Mouse (Mus musculus) midbrain, embryonic 15.5 days (tissue): ENCODE measurements around the gene Kcnd3. TPM values are rescaled to one million over a fixed set of nuclear protein-coding genes. Genes with fewer than 3 reads are reported as not detected.

Source experiments
- ATAC-seq: fragments of 200-750 bp; cut with Nextera tagmentation; replicated peaks from 2 replicates; pipeline ENCODE4 v1.8.0; 2017; ENCODE audit warnings: moderate TSS enrichment
- H3K27ac ChIP-seq: fragments of 300-500 bp; sonication (generic); 2 replicates; pipeline ENCODE4 v1.5.1; 2015; ENCODE audit warnings: mild to moderate bottlenecking, inconsistent platforms
- H3K27me3 ChIP-seq: fragments of 300-500 bp; sonication (generic); replicated peaks from 2 replicates; pipeline ENCODE4 v1.6.1; 2015; ENCODE audit warnings: inconsistent platforms
- H3K36me3 ChIP-seq: fragments of 300-500 bp; sonication (generic); replicated peaks from 2 replicates; pipeline ENCODE4 v1.6.1; 2015; ENCODE audit warnings: inconsistent platforms
- H3K4me1 ChIP-seq: fragments of 300-500 bp; sonication (generic); 2 replicates; pipeline ENCODE4 v1.6.1; 2015; ENCODE audit warnings: inconsistent platforms
- H3K4me2 ChIP-seq: fragments of 300-500 bp; sonication (generic); 2 replicates; pipeline ENCODE4 v1.6.1; 2015; ENCODE audit warnings: inconsistent platforms, mild to moderate bottlenecking, moderate library complexity
- H3K4me3 ChIP-seq: fragments of 300-500 bp; sonication (generic); 2 replicates; pipeline ENCODE4 v1.5.1; 2015; ENCODE audit warnings: mild to moderate bottlenecking, inconsistent platforms
- H3K9ac ChIP-seq: fragments of 300-500 bp; sonication (generic); 2 replicates; pipeline ENCODE4 v1.6.1; 2015; ENCODE audit warnings: mild to moderate bottlenecking, inconsistent platforms
- H3K9me3 ChIP-seq: fragments of 300-500 bp; sonication (generic); 2 replicates; pipeline ENCODE4 v1.6.1; 2016; ENCODE audit warnings: inconsistent platforms
- WGBS: fragments of 180-500 bp; shearing (Covaris S2); methylation state at CpG from one replicate; pipeline ENCODE4 v1.1.7; 2015; ENCODE audit warnings: mixed read lengths; 5-methylcytosine and 5-hydroxymethylcytosine counted together
- polyA plus RNA-seq: library from polyadenylated mRNA; unstranded; fragments of >200 nt; fragmentation: Nextera tagmentation; extraction: Ambion mirVana; gene quantifications from 2 replicates; pipeline ENCODE4 v1.2.1, GENCODE M21; 2015

Gene Kcnd3
- polyA plus RNA-seq, 1 experiment from 2014 or later, result 12.5 TPM

DNA sequence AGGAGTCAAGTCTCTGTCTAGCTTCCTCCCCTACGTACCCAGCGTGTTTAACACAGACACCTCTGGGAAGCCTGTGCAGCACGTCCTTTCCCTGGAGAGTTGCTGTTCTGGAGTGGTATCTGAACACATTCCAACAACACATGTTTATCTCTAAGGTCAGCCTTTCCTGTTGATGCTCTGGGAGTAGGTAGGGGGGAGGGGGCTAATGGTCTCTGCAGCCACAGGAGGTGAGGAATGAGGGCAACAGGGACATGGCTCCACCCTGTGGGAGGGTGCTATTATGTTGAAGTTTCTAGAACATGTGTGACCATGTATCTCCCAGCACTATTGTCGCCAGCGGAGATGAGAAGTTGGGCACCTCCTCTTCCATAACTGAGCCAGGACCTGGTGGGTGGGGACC, 249.3 kb downstream of the Kcnd3 start:
- no peak overlapping the region for H3K27ac ChIP-seq
- 70% methylated on average over 5 of the region's 5 CpGs for WGBS
- peaks cover 12% of the 10 kb centered on the region for H3K27me3 ChIP-seq
- H3K4me3 ChIP-seq, result no peak overlapping the region
- no peak overlapping the region for H3K4me2 ChIP-seq
- peaks cover 29% of the 10 kb centered on the region for H3K4me1 ChIP-seq
- no peak overlapping the region for H3K9ac ChIP-seq
- no peak for ATAC-seq
- H3K9me3 ChIP-seq, result no peaks in the 10 kb centered on the region
- H3K36me3 ChIP-seq, result no peaks in the 10 kb centered on the region

DNA sequence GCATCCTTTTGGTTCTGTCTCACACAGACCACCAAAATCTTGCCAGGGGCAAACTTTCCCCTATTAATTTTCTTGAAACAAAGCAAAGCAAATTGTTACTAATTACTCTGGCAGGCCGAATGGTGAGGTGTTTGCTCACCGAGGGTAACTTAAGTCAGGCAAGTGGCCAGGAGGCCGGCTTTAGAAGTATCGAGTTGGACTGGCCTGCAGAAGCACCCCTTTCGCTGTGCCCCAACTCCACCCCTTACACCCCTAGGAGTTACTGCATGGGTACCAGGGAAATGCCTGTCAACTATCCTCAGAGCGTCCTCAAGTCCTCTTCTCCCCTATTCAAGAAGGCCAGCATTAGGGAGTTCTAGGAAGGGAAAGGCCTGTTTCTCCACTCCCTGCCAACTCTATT, 251.4 kb downstream of the Kcnd3 start:
- no peak overlapping the region for H3K27ac ChIP-seq

DNA sequence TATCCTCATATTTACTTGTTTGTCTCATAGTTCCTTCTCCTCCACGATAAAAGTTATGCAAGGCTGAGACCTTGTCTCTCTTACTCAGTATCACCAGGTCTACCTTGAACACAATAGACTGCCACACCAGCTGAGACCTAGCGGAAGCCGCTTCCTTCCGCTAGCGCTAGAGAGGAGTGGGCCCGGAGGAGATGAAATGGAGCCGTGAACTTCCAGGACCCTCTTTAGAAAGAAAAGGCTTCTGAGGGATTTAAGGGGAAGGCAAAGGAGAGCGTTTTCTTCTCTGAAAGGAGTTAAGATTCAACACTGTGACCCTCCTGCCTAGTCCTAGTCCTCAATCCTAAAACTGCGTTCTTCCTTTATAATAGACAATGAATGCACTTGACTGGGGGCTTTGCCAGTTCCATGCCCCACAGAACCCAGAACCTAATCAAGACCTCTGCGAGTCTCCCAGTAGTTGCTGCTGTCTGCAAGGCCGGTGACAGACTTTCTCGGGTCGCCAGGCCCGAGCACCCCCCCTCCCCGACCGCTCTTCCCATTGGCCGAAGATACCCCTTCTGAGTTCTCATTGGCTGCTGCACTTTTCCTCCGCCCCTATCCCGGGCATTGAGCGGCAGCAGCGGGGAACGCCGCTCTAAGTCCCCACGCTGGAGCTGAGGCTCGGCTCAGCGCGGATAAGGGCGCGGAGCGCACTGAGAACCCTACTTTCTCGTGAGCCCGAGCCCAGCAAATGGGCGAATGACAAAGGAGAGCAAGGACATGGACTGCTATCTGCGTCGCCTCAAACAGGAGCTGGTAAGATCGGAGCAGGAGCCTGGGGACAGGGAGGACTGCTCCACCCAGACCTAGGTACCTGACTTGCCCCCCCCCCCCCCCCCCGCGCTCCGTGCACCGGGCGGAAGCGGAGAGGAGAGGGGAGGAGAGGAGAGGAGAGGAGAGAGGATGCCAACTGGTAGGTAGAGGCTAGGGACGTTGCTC, 252.2 kb downstream of the Kcnd3 start, which contains the start of gene Inka2:
Gene Inka2 (plus strand): TSS at position 569 of the 978 bp plus-strand sequence.
- peaks cover 21% of the 10 kb centered on the region for H3K4me1 ChIP-seq
- ATAC-seq, result peak; percentile 98
- H3K27me3 ChIP-seq, result peaks cover 14% of the 10 kb centered on the region
- H3K9ac ChIP-seq, result peak within 1 kb of the TSS; percentile 41
- 2% methylated on average over 42 of the region's 43 CpGs for WGBS
- H3K36me3 ChIP-seq, result no peaks in the 10 kb centered on the region
- H3K9me3 ChIP-seq, result no peaks in the 10 kb centered on the region
- peak within 1 kb of the TSS; percentile 49 for H3K4me3 ChIP-seq
- H3K4me2 ChIP-seq, result peak within 1 kb of the TSS; percentile 97
- H3K27ac ChIP-seq, result peak within 1 kb of the TSS; percentile 35; the same call in 1 of the 2 replicates

More for the DNA sequence above, 251.4 kb downstream of the Kcnd3 start:
- Histone ChIP-seq H3K9ac (no peak overlapping the region), H3K4me2 (peak overlapping the region; percentile 97; the same call in 1 of the 2 replicates), H3K27me3 (peaks cover 14% of the 10 kb centered on the region), H3K4me1 (peaks cover 21% of the 10 kb centered on the region), H3K36me3 (no peaks in the 10 kb centered on the region), H3K9me3 (no peaks in the 10 kb centered on the region), H3K4me3 (no peak overlapping the region)
- 52% methylated on average over 6 of the region's 6 CpGs for WGBS
- ATAC-seq, result no peak

DNA sequence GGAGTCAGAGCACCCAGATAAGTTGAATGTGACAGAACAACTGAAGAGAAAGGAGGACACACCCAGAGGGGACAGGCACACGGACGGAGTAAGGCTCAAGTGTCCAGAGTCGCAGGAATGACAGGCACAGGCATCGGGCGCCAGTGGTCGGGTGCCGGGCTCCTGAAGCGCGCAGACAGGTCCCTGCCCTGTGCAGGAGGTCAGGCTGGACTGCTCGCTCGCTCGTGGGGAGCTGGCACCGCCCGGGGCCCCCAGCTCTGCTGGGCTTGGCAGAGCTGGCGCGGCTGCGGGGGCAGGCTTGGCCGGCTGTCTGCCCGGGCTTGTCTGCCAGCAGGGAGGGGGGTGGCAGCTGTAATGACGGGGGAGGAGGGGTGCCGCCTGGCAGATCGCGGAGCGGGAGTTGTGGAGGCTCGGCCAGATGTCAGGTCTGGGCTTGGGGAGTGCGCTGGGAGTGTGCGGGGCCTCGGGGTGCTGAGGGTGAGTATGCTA, 253.0 kb downstream of the Kcnd3 start:
- Histone ChIP-seq H3K27ac (peak overlapping the region; percentile 35; the same call in 1 of the 2 replicates), H3K36me3 (no peaks in the 10 kb centered on the region), H3K4me2 (peak overlapping the region; percentile 97), H3K4me1 (peaks cover 21% of the 10 kb centered on the region), H3K9ac (peak overlapping the region; percentile 41), H3K4me3 (peak overlapping the region; percentile 49), H3K27me3 (peaks cover 14% of the 10 kb centered on the region), H3K9me3 (no peaks in the 10 kb centered on the region)
- WGBS, result 0% methylated on average over 28 of the region's 28 CpGs
- peak; percentile 55 for ATAC-seq

DNA sequence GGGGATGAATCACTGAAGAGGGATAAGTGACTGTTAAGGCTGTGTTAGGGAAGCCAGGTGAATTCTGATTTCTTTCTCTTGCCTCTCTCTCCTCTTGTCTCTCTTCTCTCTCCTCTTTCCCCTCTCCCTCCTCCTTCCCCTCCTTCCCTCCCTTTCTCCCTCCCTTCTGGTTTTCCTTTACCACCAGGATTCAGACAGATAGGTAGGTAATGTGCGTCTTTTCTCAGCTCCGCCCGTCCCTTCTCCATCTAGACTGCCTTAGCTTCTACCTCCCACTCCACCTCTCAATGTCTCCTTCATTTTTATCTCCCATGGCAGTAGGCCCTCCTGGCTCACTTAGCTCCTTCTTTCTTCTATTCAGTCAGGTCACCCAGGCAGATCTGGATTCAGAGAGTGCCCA, 253.4 kb downstream of the Kcnd3 start:
- Histone ChIP-seq H3K4me2 (peak overlapping the region; percentile 97), H3K9me3 (no peaks in the 10 kb centered on the region), H3K4me3 (peak overlapping the region; percentile 49), H3K36me3 (no peaks in the 10 kb centered on the region), H3K4me1 (peaks cover 21% of the 10 kb centered on the region), H3K27ac (0 out of 2 replicates have a peak overlapping the region, but pooled peaks have one; percentile 35), H3K27me3 (peaks cover 14% of the 10 kb centered on the region), H3K9ac (peak overlapping the region; percentile 41)
- ATAC-seq, result no peak
- WGBS, result 34% methylated on average over 3 of the region's 3 CpGs

DNA sequence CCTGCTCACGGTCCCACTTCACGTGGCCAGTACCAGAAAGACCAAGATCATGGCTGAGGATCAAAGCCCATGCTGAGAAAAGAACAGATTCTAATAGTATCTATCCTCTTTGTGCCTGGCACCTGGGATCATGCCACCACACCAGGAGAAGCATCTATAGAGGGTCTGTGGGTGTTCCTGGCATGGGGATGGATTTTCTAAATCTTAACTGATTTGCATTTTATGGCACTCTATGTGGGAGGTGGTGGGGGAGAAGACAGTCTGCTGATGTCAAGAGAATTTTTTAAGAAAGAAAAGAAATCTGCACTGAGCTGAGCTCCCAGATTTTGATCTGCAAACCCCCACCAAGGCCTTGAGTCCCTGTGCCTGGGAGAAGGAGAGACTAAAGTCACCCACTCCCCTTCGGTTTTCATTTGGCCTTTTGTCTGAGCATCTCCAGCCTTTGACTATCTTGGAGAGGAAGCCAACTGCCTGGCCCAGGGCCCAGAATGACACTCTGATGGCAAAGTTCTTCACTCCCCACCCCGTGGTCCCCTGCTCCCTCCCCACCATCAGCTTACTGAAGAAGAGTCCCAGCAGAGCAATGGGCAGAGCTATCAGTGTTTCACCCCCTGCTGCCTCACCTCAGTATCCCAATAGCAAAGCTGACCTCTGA, 254.4 kb downstream of the Kcnd3 start:
- Histone ChIP-seq H3K9me3 (no peaks in the 10 kb centered on the region), H3K9ac (no peak overlapping the region), H3K4me1 (peaks cover 21% of the 10 kb centered on the region), H3K4me3 (peak overlapping the region; percentile 49), H3K27me3 (peaks cover 14% of the 10 kb centered on the region), H3K36me3 (no peaks in the 10 kb centered on the region), H3K27ac (no peak overlapping the region), H3K4me2 (peak overlapping the region; percentile 97)
- 39% methylated on average over 4 of the region's 4 CpGs for WGBS
- no peak for ATAC-seq

DNA sequence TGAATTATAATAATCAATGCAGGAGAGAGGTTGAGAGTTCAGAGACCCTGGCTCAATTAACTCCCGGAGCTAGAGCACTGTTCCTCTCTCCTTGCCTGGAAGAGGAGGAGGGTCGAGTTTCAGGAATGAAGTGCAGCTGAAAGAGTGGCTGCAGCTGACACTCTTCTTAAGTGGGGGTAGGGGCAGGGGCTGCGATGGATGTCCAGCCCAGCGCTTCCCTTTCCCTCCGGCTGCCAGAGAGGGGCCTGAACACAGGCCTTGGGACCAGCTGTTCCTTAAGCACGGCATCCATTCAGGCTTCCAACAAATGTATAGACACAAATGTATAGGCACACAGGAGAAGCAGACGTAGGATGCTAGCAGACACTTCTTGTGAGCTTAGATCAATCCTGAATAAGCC, 255.5 kb downstream of the Kcnd3 start:
- Histone ChIP-seq H3K4me3 (no peak overlapping the region), H3K4me1 (peaks cover 21% of the 10 kb centered on the region), H3K9me3 (no peaks in the 10 kb centered on the region), H3K36me3 (no peaks in the 10 kb centered on the region), H3K27ac (no peak overlapping the region), H3K27me3 (peaks cover 14% of the 10 kb centered on the region), H3K9ac (no peak overlapping the region), H3K4me2 (no peak overlapping the region)
- WGBS, result 19% methylated on average over 7 of the region's 7 CpGs
- no peak for ATAC-seq

DNA sequence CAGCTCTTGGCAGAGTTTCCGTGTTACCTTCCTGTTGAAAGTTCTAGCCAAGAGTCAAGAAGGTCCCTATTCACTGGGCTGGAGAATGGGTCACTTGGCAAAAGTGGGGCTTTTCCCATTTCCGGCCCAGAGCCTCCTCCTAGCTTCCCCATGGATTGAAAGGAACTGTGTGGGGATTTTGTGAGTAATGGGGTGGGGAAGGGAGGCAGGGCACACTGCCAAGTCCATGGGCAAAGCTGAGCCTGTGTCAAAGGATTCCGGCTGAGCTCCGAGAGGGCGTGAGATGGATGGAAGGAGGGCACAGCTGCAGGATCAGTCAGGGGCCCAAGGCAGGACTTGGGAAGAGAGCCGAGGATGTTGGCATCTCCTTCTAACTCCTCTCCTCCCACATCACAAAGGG, 258.1 kb downstream of the Kcnd3 start:
- H3K9ac ChIP-seq, result no peak overlapping the region
- H3K36me3 ChIP-seq, result no peaks in the 10 kb centered on the region
- H3K9me3 ChIP-seq, result no peaks in the 10 kb centered on the region
- H3K4me1 ChIP-seq, result peaks cover 14% of the 10 kb centered on the region
- H3K27ac ChIP-seq, result peak overlapping the region; percentile 30; the same call in 1 of the 2 replicates
- ATAC-seq, result peak; percentile 56; the same call in 1 of the 2 replicates
- H3K27me3 ChIP-seq, result peaks cover 5% of the 10 kb centered on the region; the same call in 1 of the 2 replicates
- H3K4me2 ChIP-seq, result no peak overlapping the region
- no peak overlapping the region for H3K4me3 ChIP-seq
- WGBS, result 52% methylated on average over 6 of the region's 6 CpGs

DNA sequence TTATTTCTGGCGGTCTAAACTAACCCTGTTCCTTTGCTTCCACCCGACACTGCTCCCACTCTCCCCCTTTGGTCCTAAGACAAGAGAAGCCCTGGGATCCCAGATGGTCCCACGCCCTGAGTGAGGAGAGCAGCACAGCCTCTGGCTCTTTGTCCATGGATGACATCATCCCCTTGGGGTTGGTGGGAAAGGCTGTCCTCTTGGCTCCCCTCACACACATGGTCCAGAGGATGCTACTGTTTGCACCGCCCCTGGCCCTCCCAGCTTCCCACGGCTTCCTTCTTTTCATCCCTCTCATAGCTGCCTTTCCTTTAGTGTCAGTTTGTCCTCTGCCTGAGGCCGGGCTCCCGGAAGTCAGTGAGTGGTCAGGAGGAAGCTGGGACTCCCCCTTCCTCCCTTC, 259.6 kb downstream of the Kcnd3 start:
- H3K27ac ChIP-seq, result no peak overlapping the region
- WGBS, result 63% methylated on average over 7 of the region's 7 CpGs
- no peaks in the 10 kb centered on the region for H3K27me3 ChIP-seq
- H3K9me3 ChIP-seq, result no peaks in the 10 kb centered on the region
- H3K4me1 ChIP-seq, result 0 out of 2 replicates have a peak, but pooled peaks cover 8% of the 10 kb centered on the region
- no peak overlapping the region for H3K9ac ChIP-seq
- no peak overlapping the region for H3K4me2 ChIP-seq
- H3K36me3 ChIP-seq, result no peaks in the 10 kb centered on the region
- no peak for ATAC-seq
- H3K4me3 ChIP-seq, result no peak overlapping the region

DNA sequence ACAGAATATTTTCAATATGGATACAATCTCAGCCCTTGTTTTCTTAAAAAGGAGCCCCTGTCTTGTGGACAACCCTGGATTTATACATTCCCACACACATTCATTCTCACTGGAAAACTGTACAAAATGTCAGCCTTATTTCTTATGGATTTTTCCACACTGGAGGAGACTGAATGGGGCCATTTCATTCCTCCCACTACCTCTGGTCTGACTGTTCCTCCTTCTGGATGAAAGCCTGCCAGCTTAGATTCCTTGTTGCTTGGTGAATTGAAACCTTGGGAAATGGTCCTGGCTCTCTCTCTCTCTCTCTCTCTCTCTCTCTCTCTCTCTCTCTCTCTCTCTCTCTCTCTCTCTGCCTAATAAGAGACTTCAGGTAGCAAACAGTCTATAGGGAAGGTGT, 260.7 kb downstream of the Kcnd3 start:
- ATAC-seq, result no peak
- Histone ChIP-seq H3K4me3 (no peak overlapping the region), H3K4me2 (no peak overlapping the region), H3K9ac (no peak overlapping the region), H3K27ac (no peak overlapping the region), H3K36me3 (no peaks in the 10 kb centered on the region), H3K9me3 (no peaks in the 10 kb centered on the region), H3K4me1 (0 out of 2 replicates have a peak, but pooled peaks cover 8% of the 10 kb centered on the region), H3K27me3 (no peaks in the 10 kb centered on the region)

DNA sequence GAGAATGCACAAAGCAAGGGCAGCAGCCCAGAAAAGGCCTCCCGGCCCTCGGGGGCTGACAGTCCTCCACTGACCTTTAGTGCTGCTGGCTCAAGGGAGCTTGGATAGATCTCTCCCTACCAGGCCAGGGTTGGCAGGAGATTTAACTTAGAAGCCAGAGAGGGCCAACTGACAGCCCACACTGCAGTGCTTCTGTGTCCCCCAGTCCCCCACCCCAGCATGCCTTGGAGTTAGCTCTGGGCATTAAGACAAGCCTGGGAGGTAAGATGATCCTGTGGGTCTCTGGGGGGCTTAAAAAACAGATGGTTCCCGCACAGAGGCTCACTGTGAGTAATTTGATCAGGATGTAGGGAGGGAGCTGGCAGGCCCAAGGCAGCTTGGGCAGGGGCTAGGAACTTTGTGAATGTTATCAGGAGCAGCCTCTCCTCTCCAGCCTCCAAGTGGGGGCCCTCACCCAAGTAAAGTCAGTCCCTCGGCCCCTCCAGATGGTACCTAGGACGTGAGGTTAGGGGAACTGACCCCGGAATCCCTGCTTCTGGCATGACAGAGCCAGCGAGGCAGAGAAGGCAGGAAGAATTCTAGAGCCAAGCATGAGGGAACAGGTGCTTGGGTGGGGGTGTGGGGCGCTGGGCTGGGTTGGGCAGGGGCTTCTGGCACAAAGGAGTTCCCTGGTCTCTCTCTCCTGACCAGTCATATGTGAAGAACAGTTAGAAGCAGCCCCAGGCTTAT, 262.1 kb downstream of the Kcnd3 start:
- Histone ChIP-seq H3K4me1 (peaks cover 11% of the 10 kb centered on the region), H3K9me3 (no peaks in the 10 kb centered on the region), H3K4me3 (no peak overlapping the region), H3K27ac (peak overlapping the region; percentile 28; the same call in 1 of the 2 replicates), H3K9ac (no peak overlapping the region), H3K4me2 (no peak overlapping the region), H3K36me3 (no peaks in the 10 kb centered on the region), H3K27me3 (no peaks in the 10 kb centered on the region)
- peak; percentile 43 for ATAC-seq
- WGBS, result 8% methylated on average over 8 of the region's 8 CpGs

DNA sequence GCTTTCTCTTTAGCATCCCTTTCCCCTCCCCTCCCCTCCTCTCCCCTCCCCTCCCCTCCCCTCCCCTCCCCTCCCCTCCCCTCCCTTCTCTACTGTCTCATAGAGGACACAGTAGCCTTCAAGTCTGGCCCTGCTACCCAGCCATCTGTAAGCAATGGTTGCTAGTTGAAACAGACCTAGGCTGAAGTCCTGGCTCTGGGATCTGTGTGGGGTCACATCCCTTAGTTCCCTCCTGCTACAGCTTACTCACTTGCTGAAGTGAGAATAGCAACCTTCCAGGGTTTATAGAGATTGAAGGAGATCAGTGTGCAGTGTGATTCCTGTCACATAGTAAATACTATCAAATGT, 262.7 kb downstream of the Kcnd3 start:
- Histone ChIP-seq H3K9me3 (no peaks in the 10 kb centered on the region), H3K27me3 (no peaks in the 10 kb centered on the region), H3K4me2 (no peak overlapping the region), H3K36me3 (no peaks in the 10 kb centered on the region), H3K4me1 (peaks cover 11% of the 10 kb centered on the region), H3K27ac (no peak overlapping the region), H3K4me3 (no peak overlapping the region), H3K9ac (no peak overlapping the region)
- ATAC-seq, result no peak
